Mouse (Mus musculus) G1E (cell line): ENCODE data around the gene Cyfip2. TPM values are rescaled to one million over a fixed set of nuclear protein-coding genes. Genes with fewer than 3 reads are reported as not detected.

Experiments
- ATAC-seq: 2 replicates; pipeline ENCODE4 v1.8.0; 2016; ENCODE audit warnings: mild to moderate bottlenecking; ENCODE audit not compliant: insufficient number of reproducible peaks, poor library complexity, low FRiP score, severe bottlenecking; ENCODE audit errors: extremely low read depth
- DNase-seq: peaks from one replicate; pipeline ENCODE4 v3.0.0; 2012; ENCODE audit warnings: low spot score
- H3K27me3 ChIP-seq: 2 replicates; pipeline ENCODE4 v1.6.1; 2012; ENCODE audit warnings: mild to moderate bottlenecking, low read length, inconsistent platforms; ENCODE audit not compliant: insufficient read depth
- H3K36me3 ChIP-seq: replicated peaks from 2 replicates; pipeline ENCODE3; 2012; ENCODE audit warnings: mild to moderate bottlenecking, inconsistent platforms
- H3K4me1 ChIP-seq: 2 replicates; pipeline ENCODE4 v1.6.1; 2012; ENCODE audit warnings: low read depth, low read length, inconsistent platforms, mixed read lengths; ENCODE audit not compliant: insufficient read depth
- H3K4me3 ChIP-seq: 2 replicates; pipeline ENCODE4 v1.5.1; 2012; ENCODE audit warnings: low read depth, mild to moderate bottlenecking, inconsistent platforms, low read length, moderate library complexity, mixed read lengths
- H3K9me3 ChIP-seq: replicated peaks from 2 replicates; pipeline ENCODE4 v1.6.1; 2012; ENCODE audit warnings: inconsistent platforms
- CTCF ChIP-seq: IDR thresholded peaks from 2 replicates; pipeline ENCODE4 v1.5.1; 2012; ENCODE audit warnings: low read depth, low read length, inconsistent platforms, mixed read lengths
- GATA1 ChIP-seq: IDR thresholded peaks from 2 replicates; pipeline ENCODE4 v1.6.1; 2012; ENCODE audit warnings: borderline replicate concordance, low read length, inconsistent platforms, mixed read lengths
- GATA2 ChIP-seq: IDR thresholded peaks from 2 replicates; pipeline ENCODE4 v1.6.1; 2012; ENCODE audit warnings: low read depth, low read length, inconsistent platforms, borderline replicate concordance
- POLR2AphosphoS5 ChIP-seq: IDR thresholded peaks from 2 replicates; pipeline ENCODE4 v1.6.1; 2012; ENCODE audit warnings: low read depth, low read length, inconsistent platforms; ENCODE audit not compliant: insufficient replicate concordance
- TAL1 ChIP-seq: conservative IDR thresholded peaks from 2 replicates; pipeline ENCODE4 v1.6.1; 2012; ENCODE audit warnings: low read depth, low read length, inconsistent platforms, mixed read lengths
- polyA plus RNA-seq: library from polyadenylated mRNA; stranded (reverse); fragments of >175 nt; gene quantifications from 2 replicates; pipeline ENCODE4 v1.2.3, GENCODE M21; 2012
- total RNA-seq, 2 experiments: library from RNA; stranded (forward) in 1 of 2; stranded (reverse) in 1 of 2; fragments of 200-1000 nt in 1 of 2; fragments of >200 nt in 1 of 2; fragmentation: Nextera tagmentation in 1 of 2; gene quantifications; 2 replicates each; pipeline ENCODE4 v1.2.3; 2014 to 2017

The Cyfip2 gene
- total and polyA plus RNA-seq, 3 experiments = 1.3 to 2.9 (median 2.4) TPM

DNA sequence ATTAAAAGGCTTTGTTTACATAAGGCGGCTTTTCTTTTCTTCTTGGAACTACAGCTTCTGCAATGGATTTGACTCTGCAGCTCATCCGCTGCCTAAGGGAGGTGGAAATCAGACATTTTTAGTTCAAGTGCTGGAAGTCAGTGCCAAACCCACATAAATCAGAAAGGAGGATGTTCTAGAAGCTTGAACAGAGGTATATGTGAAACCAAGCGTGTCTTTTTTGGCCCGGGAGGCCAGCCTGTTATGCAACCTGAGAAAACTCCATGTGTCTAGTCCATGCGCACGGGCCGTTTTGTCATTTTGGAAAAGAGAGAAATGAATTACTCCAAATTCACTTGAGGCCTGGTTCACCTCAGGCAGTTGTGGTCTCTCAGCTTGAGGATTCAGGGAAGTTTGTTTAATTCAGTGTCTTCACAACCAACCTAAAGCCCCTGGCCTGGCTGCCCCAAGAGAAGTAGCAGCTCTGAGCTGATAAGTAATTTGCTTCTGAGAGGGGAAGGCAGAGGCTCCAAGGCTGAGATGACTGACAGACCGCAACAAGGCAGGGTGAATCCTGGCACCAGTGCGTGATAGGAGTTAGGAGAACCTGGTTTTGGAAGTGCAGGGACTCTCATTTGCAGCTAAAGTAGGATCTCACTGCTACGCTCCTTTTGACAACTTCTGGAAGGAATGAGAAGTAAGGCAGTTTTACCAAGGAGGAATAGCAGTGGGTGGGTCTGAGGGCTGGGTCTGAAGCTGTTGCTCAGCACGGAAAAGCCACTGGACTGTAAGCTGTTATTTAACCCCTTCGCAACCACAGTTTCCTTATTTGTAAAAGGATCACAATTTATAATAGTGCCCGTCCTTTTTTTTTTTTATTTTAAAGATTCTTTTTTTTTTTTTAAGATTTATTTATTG, 13.5 kb downstream of the Cyfip2 start:
- Histone ChIP-seq H3K9me3 (no peaks in the 10 kb centered on the region), H3K27me3 (peaks cover 8% of the 10 kb centered on the region; the same call in 1 of the 2 replicates), H3K36me3 (no peaks in the 10 kb centered on the region), H3K4me3 (no peak overlapping the region), H3K4me1 (no peaks in the 10 kb centered on the region)
- DNase-seq (no peak), ATAC-seq (no peak)
- TF ChIP-seq CTCF (no peak), TAL1 (no peak), GATA2 (no peak), GATA1 (no peak), POLR2AphosphoS5 (no peak)

DNA sequence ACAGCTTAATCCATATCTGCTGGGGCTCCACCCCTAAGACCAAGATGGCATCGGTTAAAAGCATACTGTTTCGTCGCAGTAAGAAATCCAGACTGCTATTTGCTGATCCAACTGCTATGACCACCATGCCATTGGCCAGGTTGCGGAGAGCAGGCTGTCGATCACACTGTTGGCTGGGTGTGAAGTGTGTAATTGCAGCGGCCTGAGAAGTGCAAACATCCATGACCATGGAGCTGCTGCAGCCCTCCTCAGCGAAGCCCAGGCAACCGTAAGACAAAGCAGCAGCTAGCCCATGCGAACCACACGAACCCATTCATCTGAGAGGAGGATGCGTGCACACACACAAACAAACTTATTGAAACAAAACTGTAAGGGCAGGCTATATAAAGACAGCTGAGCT, 18.3 kb downstream of the Cyfip2 start:
- H3K4me3 ChIP-seq = no peak overlapping the region
- ATAC-seq (no peak), DNase-seq (no peak)
- peaks cover 16% of the 10 kb centered on the region; the same call in 1 of the 2 replicates for H3K27me3 ChIP-seq
- no peaks in the 10 kb centered on the region for H3K36me3 ChIP-seq
- no peak for TF ChIP-seq TAL1
- no peak for TF ChIP-seq CTCF
- no peak for TF ChIP-seq POLR2AphosphoS5
- TF ChIP-seq GATA1 = no peak
- TF ChIP-seq GATA2 = no peak
- H3K9me3 ChIP-seq = no peaks in the 10 kb centered on the region
- no peaks in the 10 kb centered on the region for H3K4me1 ChIP-seq

DNA sequence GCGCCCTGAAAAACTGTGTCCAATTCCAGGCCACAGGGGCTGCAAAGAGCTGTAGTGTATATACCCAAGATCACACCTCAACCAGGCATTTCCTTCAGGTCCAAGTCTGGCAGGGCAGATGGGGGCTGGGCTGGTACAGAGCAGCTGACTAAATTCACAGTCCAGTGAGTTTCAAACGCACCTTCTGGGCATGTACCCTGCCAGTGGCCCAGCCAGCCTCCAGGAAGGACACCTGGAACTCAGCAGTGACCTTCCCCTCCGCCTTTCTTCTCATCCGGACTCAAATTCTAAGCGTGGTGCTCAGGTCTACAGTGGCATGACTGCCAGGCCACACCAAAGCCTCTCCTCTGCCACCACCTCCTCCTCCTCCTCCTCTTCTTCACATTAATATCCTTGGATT, 19.2 kb downstream of the Cyfip2 start:
- no peaks in the 10 kb centered on the region for H3K36me3 ChIP-seq
- no peak for DNase-seq
- H3K4me3 ChIP-seq = no peak overlapping the region
- H3K27me3 ChIP-seq = peaks cover 21% of the 10 kb centered on the region; the same call in 1 of the 2 replicates
- ATAC-seq = no peak
- TF ChIP-seq CTCF (no peak), GATA1 (no peak), GATA2 (no peak), POLR2AphosphoS5 (no peak), TAL1 (no peak)
- H3K9me3 ChIP-seq = no peaks in the 10 kb centered on the region
- H3K4me1 ChIP-seq = no peaks in the 10 kb centered on the region

DNA sequence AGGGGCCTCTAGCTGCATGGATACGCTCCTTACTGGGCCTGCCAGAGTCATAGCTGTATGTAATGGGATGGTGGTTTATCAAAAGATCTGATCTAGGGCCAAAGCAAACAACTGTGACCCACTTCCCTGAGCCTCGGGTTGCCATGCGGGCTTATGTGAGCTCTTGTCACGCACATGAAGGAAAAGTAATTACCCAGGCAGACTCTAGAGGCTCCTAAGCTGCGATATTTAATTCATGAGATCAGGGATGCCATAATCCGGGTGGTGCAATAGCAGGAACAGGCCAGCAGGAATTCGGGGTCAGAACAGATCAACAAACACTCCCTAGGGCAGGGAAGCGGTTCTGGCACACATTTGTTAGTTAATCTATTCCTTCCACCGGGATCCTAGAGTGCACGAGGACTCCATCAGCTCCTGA, 21.7 kb downstream of the Cyfip2 start:
- no peaks in the 10 kb centered on the region for H3K9me3 ChIP-seq

GRCm38 (mm10) chr11:46289561-46289960, 23.1 kb downstream of the Cyfip2 start:
- no peak for TF ChIP-seq GATA2
- TF ChIP-seq POLR2AphosphoS5 = no peak
- TF ChIP-seq TAL1 = no peak
- no peak for TF ChIP-seq GATA1
- TF ChIP-seq CTCF = no peak
- Histone ChIP-seq H3K9me3 (no peaks in the 10 kb centered on the region), H3K4me1 (peaks cover 4% of the 10 kb centered on the region), H3K27me3 (peaks cover 23% of the 10 kb centered on the region; the same call in 1 of the 2 replicates), H3K36me3 (no peaks in the 10 kb centered on the region), H3K4me3 (no peak overlapping the region)
- DNase-seq (no peak), ATAC-seq (no peak)

More for the DNA sequence above, 21.7 kb downstream of the Cyfip2 start:
- ATAC-seq = no peak
- peaks cover 23% of the 10 kb centered on the region; the same call in 1 of the 2 replicates for H3K27me3 ChIP-seq
- no peak for DNase-seq
- H3K4me3 ChIP-seq = no peak overlapping the region
- H3K4me1 ChIP-seq = peaks cover 4% of the 10 kb centered on the region
- TF ChIP-seq CTCF = no peak
- TF ChIP-seq GATA1 = no peak
- no peak for TF ChIP-seq POLR2AphosphoS5
- no peak for TF ChIP-seq GATA2
- TF ChIP-seq TAL1 = no peak
- no peaks in the 10 kb centered on the region for H3K36me3 ChIP-seq

GRCm38 (mm10) chr11:46289022-46289421, 23.6 kb downstream of the Cyfip2 start:
- Histone ChIP-seq H3K36me3 (no peaks in the 10 kb centered on the region), H3K9me3 (no peaks in the 10 kb centered on the region), H3K4me3 (no peak overlapping the region), H3K27me3 (peaks cover 21% of the 10 kb centered on the region; the same call in 1 of the 2 replicates), H3K4me1 (peaks cover 4% of the 10 kb centered on the region)
- TF ChIP-seq POLR2AphosphoS5 (no peak), GATA2 (no peak)
- ATAC-seq (no peak), DNase-seq (no peak)
